Mouse (Mus musculus) layer of hippocampus, adult 11-12 months (tissue): Measurements from ENCODE around the gene Vma21-ps.
"Not testable (repeated sequence)": the region's sequence is repeated elsewhere in the genome, so short reads cannot be mapped to it uniquely, and the experiment has no call there.

Experiments used
- DNase-seq: peaks from one replicate; pipeline ENCODE4 v3.0.0; 2022; ENCODE audit warnings: low spot score

Gene Vma21-ps

DNA sequence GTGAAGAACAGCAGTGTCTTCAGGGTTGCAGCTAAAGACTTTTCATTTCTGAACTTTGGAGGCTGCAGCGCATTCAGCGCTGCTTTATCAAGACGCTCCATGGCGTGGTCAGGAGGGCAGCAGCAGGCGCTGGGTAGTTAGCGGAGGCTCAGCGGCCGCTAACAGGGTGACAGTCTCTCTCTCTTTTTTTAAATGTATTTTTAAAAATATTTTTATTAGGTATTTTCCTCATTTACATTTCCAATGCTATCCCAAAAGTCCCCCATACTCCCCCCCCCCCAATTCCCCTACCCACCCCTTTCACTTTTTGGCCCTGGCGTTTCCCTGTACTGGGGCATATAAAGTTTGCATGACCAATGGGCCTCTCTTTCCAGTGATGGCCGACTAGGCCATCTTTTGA is at the start of gene Vma21-ps:
Vma21-ps (minus strand) TSS at position 101 of the 400 bp plus-strand sequence.
- not testable (repeated sequence) for DNase-seq

DNA sequence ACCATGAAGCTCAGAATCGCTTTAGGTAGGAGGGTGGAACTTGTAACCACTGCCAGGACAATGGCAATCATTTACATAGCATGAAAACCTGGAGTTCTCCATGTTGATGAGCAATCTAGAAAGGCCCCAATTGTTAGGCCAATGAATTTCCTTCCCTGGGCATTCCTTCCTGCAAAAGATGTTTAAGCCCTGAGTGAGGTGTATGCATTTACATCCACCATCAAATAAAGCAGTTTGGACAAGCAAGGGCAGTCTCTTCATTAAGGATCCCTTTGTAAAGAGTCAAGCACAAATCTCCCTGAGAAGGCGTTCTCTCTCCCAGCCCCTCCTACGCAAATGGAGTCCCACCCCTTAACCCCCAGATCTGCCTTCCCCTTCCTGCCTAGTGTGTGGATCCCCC is 46.0 kb upstream of the Vma21-ps start:
- no peak for DNase-seq

DNA sequence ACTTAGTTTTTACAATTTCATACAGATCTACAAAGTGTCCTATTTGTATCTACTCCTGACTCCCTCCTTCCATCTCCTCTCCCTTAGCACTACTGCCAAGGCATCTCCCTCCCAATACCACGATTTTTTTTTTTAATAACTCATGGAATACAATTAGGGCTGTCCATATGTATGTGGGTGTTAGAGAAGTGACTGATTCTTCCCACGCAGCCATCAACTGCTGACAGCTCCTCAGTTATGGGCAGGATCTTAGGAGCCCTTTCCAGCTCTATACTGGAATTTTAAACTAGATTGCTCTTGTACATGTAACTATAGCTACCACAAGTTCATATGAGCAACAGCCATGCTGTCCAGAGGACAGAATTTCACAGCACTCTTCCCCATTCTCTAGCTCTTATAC is 33.6 kb upstream of the Vma21-ps start:
- no peak for DNase-seq

DNA sequence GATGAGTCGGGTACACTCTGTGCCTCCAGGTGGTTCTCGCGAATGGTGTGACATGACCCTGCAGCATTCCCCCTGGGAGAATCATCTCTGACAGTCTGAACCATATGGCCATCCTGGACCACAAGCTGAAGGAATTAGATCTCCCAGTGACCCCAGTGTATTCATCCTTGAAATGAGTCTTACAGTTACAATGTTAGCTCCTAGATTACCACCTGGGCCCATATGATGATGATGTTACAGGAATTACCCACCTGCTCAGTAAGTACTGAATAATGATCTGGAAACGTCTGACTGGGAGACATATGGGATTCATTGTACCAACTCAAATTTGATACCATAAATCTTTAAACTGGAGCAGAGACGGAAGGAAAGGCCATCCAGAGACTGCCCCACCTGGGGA is 29.4 kb upstream of the Vma21-ps start:
- no peak for DNase-seq

DNA sequence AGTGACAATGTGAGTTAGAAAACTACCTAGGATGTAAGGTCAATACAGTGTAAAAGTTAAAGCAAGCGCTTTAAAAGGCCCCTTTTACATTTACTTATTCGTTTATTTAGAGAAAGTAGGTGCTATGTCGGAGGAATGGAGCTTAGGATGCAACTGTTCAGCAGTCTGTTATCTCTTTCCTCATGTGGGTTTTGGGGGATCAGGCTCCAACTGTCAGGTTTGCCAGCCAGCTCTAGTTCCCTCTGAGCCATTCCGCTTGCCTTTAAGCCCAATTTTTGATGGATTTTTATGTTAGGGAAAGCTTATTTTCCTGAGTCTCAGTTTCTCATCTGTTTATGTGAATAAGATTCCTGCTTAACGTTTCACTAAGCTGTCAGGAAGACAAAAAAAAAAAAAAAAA is 22.3 kb upstream of the Vma21-ps start:
- peak; percentile 36 for DNase-seq

DNA sequence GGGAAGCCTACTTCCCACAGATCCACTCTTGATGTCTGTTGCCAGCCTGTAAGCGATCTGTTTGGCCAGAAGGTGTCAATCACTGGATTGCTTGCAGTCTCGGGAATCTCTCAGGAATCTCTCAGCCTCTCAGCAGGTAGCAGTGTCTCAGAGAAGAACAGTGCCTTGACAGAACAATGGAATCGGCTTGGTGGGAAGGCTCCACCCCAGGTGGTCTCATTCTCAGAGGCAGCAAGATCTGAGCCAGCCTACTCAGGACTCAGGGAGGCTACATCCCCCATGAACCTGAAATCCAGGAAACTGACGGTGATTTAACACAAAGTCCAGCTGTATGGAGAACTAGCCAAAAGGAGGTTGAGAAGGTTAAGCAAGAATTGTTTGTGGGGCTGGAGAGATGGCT is 20.5 kb upstream of the Vma21-ps start:
- no peak for DNase-seq

DNA sequence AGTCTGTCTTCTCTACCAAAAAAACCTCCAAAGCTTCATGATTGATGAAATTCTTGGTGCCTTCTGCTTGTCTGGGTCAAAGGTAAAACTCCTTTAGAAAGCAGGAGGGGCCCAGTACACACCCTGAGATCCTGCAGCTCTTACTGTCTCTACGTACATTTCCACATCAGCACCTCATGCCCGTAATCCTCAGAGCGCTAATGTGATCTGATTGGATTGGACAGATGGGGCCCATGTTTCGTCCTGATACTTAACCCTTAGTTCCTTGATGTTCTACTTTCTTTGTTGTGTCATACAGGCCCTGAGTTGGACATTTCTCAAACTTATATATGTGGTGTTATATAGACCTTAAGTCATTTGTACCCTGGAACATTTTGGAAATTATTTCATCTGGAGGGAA is 9.6 kb downstream of the Vma21-ps start:
- no peak for DNase-seq

DNA sequence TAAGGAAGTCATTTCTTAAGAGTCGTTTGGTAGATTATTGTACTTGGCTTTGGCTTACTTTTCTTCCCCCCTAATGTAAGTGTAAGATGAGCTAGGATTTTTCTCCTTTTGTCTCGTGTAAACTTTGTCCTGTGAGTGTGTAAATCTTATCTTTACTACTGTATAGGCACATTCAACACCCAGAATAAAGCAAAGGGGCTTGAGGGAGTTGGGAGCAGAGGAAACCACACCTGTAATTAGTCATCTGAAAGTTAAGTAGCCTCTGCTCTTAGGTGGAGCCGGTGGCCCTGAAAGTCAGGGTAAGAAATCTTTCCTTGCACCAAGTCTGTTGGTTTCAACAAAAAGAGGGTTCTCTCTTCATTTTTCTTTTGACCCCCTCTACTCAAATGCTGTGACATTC is 23.6 kb downstream of the Vma21-ps start:
- DNase-seq, result no peak

DNA sequence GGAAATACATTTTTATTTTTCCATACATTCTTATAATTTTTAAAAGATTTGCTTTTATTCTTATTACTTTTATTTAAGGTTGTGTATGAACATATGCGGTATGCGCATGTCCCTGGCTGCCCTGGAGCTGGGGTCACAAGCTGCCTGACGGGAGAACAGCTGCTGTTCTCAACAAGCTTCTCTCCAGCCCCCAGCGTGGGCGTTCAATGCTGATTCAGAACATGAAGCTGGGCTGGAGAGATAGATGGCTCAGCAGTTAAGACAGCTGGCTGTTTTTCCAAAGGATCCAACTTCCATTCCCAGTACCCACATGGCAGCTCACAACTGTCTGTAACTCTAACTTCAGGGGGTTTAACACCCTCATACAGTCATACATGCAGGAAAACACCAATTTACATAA is 35.7 kb downstream of the Vma21-ps start:
- peak; percentile 72 for DNase-seq

DNA sequence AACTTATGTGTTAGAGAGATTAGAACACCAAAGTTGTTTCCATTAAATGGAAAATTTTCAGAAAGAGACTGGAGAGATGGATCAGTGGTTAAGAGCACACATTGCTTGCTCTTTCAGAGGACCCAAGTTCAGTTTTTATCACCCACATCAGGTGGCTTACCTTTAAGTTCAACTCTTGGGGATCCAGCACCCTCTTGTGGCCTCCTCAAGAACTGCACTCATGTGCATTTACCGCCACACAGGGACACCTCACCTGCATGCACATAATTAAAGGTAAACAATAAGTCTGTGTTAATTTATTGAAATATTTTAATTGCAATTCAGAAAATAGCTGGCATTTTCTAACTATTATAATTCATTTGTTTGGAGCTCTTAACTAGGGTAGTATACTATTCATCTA is 37.3 kb downstream of the Vma21-ps start:
- no peak for DNase-seq
